Mouse (Mus musculus): ENCODE data around the gene Abi2. TPM values are rescaled to one million over a fixed set of nuclear protein-coding genes. Genes with fewer than 3 reads are reported as not detected.

Abi2 gene
- 71.7 and 77.3 TPM in 2 replicates for polyA plus RNA-seq (2015; fragmentation: Nextera tagmentation; extraction: Ambion mirVana)

DNA sequence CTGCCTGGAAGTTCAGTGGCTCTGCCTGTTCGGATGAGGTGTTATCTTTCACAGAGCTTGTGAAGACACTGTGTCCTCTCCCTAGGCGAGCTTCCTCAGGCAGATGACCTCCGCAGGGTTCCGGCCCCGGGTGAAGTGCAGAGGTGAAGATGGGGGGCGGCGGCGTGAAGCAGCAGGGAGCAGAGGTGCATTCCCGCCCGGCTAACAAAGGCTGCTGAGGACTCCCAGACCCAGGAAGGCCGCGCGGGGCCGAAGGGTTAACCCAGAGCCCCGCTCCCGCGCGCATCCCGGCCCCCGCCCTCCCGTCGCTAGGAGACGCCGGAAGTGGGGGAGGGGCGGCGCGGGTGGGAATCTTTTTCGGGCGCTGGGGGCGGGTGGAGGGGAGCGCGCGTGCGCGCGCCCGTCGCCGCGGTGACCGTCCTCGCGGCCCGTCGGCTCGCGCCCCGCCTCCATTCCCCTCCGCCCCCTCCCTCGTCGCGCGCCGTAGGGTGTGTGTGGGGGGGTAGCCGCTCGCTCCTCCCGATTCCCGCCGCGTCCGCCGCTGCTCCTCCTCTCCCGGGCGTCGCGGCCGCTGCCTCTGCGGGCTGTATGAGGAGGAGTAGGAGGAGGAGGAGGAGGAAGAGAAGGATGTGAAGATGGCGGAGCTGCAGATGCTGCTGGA is at the start of gene Abi2:
Gene Abi2 (plus strand): TSS at position 452 of the 661 bp plus-strand sequence.
- WGBS, result under 1% methylated on average over 16 of the region's 69 CpGs
- H3K9me3 ChIP-seq, result no peaks in the 10 kb centered on the region

DNA sequence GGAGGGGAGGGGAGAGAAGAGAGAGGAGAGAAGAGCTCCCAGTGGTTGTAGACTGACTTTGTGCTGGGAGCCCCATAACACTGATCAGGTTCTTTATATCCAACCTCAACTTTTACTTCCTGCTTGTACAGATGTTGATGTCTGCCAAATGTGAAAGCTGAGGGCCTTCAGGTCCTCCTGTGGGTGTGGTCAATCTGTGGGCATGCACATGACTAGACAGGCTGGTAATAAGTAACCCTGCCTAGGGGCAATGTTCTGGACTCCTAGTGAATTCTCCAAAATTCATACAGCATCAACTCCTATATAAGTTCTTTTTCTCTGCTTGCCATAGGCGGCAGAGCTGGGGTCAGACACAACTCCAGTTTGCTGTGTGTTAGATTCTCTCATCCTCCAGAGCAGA is 47.8 kb upstream of the Abi2 start:
- Histone ChIP-seq H3K4me1 (replicated peaks) (no peaks in the 10 kb centered on the region), H3K27me3 (no peaks in the 10 kb centered on the region), H3K36me3 (peaks cover 13% of the 10 kb centered on the region), H3K9me3 (no peaks in the 10 kb centered on the region), H3K4me2 (no peak overlapping the region), H3K27ac (no peak overlapping the region), H3K4me3 (no peak overlapping the region), H3K9ac (no peak overlapping the region)
- 97% methylated on average over 1 of the region's 1 CpGs for WGBS
- ATAC-seq (ENCODE audit: low FRiP score), result no peak

More for the DNA sequence above, at the start of gene Abi2:
- Histone ChIP-seq H3K4me3 (peak within 1 kb of the TSS; percentile 91), H3K9ac (peak within 1 kb of the TSS; percentile 97), H3K27ac (peak within 1 kb of the TSS; percentile 99), H3K36me3 (no peaks in the 10 kb centered on the region), H3K27me3 (no peaks in the 10 kb centered on the region), H3K4me2 (peak within 1 kb of the TSS; percentile 66), H3K4me1 (replicated peaks) (peaks cover 17% of the 10 kb centered on the region)
- ATAC-seq (ENCODE audit: low FRiP score), result peak; percentile 95

DNA sequence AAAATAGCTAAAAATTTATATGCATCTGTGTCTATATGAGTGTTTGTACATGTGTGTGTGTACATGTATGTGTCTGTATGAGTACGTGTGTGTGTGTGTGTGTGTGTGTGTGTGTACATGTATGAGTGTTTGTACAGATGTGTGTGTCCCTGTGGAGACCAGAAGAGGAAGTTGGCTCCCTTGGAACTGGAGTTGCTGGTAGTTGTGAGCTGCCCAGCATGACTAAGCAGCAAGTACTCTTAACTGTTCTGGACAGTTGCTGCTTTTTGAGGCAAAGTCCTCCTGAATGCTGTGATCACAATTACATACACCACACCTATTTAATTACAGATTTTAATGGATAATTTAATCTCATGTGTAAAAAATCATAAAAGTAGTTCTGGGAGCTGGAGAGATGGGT is 32.9 kb upstream of the Abi2 start:
- WGBS, result 92% methylated on average over 1 of the region's 1 CpGs
- H3K9ac ChIP-seq, result no peak overlapping the region
- ATAC-seq (ENCODE audit: low FRiP score), result no peak
- no peaks in the 10 kb centered on the region for H3K27me3 ChIP-seq
- H3K4me2 ChIP-seq, result no peak overlapping the region
- H3K27ac ChIP-seq, result no peak overlapping the region
- no peak overlapping the region for H3K4me3 ChIP-seq
- peaks cover 32% of the 10 kb centered on the region for H3K36me3 ChIP-seq
- H3K4me1 ChIP-seq (replicated peaks), result no peaks in the 10 kb centered on the region
- H3K9me3 ChIP-seq, result no peaks in the 10 kb centered on the region

DNA sequence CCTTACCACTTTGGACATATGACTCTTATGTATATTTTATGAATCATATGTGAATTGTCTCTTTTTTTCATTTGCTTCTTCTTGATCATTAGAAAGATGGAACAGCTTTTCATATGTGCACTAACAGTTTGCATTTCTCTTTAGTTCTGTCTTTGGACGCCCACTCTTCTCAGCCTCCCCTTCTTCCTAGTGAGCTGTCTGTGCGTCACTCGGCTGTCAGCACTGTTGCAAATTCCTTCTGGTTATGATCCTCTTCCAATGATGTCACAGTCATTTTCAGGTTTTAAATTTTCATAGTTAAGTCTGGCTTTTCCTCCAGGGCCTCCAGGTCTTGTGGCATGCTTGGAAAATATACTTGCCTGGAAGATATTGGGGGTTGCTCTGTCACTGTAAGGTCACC is 27.5 kb upstream of the Abi2 start:
- Histone ChIP-seq H3K4me2 (no peak overlapping the region), H3K36me3 (peaks cover 38% of the 10 kb centered on the region), H3K9me3 (no peaks in the 10 kb centered on the region), H3K27me3 (no peaks in the 10 kb centered on the region), H3K9ac (no peak overlapping the region), H3K4me3 (no peak overlapping the region), H3K4me1 (replicated peaks) (no peaks in the 10 kb centered on the region), H3K27ac (no peak overlapping the region)
- 95% methylated on average over 3 of the region's 3 CpGs for WGBS
- ATAC-seq (ENCODE audit: low FRiP score), result no peak

DNA sequence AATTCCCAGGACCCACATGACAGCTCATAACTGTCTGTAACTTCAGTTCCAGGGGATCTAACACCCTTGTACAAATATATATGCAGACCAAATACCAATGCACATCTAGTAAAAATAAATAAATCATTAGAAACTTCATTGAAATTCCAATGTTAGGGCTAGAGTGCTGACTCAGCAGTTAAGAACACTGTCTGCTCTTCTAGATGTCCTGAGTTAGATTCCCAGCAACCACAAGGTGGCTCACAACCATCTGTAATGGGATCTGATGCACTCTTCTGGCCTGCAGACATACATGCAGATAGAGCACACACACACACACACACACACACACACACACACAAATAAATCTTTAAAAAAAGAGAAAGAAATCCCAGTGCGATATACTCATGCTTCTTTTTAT is 4.6 kb upstream of the Abi2 start:
- Histone ChIP-seq H3K4me3 (no peak overlapping the region), H3K4me1 (replicated peaks) (0 out of 2 replicates have a peak, but pooled peaks cover 3% of the 10 kb centered on the region), H3K27me3 (no peaks in the 10 kb centered on the region), H3K36me3 (no peaks in the 10 kb centered on the region), H3K27ac (no peak overlapping the region), H3K9me3 (no peaks in the 10 kb centered on the region), H3K4me2 (no peak overlapping the region), H3K9ac (no peak overlapping the region)
- 100% methylated on average over 1 of the region's 1 CpGs for WGBS
- ATAC-seq (ENCODE audit: low FRiP score), result no peak

DNA sequence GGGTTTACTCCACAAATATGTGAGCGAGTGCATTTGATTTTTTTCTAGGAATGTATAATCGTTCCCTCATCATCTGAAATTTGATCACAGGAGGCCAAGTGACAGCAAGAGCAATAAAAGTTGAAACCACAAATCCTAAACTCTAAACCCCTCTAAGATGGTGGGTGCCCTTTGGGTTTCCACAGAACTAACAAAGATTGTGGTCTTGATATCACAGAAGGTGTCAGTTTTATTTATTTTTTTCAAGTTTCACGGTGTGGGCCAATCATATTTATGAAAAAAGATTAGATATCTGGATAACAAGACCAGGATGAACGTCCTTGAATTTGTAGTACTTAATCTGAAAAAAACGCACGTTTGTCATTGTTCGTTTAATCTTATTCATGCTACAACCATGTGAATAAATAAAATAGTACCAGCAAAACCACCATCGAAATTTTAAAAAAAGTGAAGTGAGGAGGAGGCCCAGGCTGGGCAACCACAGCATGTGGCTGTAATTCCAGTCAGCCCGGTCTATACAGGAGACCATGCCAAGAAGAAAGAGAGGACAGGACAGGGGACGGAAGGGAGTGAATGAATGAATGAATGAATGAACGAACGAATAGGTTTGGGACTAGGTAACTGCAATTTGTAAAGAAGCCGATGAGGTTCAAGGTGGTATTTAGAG is 785 bp upstream of the Abi2 start:
- peaks cover 17% of the 10 kb centered on the region for H3K4me1 ChIP-seq (replicated peaks)
- peak overlapping the region; percentile 97 for H3K9ac ChIP-seq
- H3K36me3 ChIP-seq, result no peaks in the 10 kb centered on the region
- H3K4me3 ChIP-seq, result peak overlapping the region; percentile 91
- 24% methylated on average over 13 of the region's 13 CpGs for WGBS
- H3K4me2 ChIP-seq, result peak overlapping the region; percentile 60
- no peaks in the 10 kb centered on the region for H3K27me3 ChIP-seq
- peak; percentile 67 for ATAC-seq (ENCODE audit: low FRiP score)
- no peaks in the 10 kb centered on the region for H3K9me3 ChIP-seq
- H3K27ac ChIP-seq, result peak overlapping the region; percentile 99

DNA sequence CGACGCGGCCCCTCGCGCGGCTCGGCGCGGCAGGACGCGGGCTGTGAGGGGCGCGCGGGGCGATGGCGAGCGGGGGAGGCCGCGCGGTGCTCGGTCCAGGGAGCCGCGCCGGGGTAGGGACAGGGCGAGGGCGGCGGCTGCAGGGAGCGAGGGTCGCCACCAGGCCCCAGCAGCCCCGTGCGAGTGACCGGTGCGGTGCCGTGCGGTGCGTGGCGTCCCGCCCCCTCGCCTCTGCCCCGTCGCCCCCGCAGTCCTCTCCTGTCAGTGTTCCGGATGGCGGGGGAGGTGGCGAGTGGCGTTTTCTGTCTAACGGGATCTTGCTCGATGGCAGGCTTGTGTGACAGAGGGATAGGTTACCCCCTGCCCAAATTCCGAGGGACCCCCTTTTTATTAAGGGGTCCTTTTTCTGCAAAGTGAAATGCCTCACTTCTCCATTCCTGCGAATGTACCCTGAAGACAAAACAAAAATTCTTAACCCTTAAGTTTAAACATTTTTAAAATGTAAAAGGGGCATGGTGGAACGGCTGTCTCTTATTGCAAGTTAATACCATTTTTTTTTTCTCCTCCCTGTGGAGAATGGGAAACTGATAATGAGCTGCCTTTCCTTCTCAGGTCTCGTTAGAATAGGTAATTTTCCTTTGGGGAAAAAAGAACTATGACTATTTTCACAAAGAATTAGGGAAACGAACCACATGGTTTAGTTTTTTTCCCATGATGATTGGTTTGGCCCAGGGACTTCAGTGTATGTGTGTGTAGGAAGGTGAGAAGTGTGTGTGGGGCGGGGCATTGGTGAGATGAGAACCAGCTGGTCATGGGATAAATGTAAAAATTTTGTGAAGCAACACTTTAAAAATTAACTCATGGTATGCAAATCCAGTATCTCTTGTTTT is 754 bp downstream of the Abi2 start:
- peak overlapping the region; percentile 99 for H3K27ac ChIP-seq
- H3K4me3 ChIP-seq, result peak overlapping the region; percentile 91
- no peaks in the 10 kb centered on the region for H3K27me3 ChIP-seq
- H3K4me2 ChIP-seq, result peak overlapping the region; percentile 66
- H3K9me3 ChIP-seq, result no peaks in the 10 kb centered on the region
- H3K4me1 ChIP-seq (replicated peaks), result peaks cover 17% of the 10 kb centered on the region
- under 1% methylated on average over 54 of the region's 54 CpGs for WGBS
- ATAC-seq (ENCODE audit: low FRiP score), result peak; percentile 85
- no peaks in the 10 kb centered on the region for H3K36me3 ChIP-seq
- H3K9ac ChIP-seq, result peak overlapping the region; percentile 97

DNA sequence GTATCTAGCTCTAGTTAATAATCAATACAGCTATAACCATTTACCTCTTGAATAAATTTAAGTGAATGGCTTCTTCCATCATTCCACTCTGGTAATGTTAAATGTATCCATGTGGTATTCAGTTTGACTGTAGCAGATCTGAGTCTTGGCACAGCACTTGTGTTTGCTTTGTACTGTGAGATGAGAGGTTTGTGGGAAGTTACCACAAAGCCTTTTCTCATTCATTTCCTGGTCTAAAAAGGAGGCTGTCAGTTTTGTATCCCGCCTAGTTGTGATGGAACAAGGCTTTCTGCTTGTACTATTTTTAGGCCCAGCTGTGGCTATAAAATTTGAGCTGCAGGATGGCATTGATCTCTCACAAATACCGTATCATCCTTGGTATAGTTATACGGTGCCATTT is 7.3 kb downstream of the Abi2 start:
- H3K9me3 ChIP-seq, result no peaks in the 10 kb centered on the region
- no peaks in the 10 kb centered on the region for H3K27me3 ChIP-seq
- ATAC-seq (ENCODE audit: low FRiP score), result no peak
- H3K4me2 ChIP-seq, result no peak overlapping the region
- H3K4me1 ChIP-seq (replicated peaks), result peaks cover 6% of the 10 kb centered on the region
- H3K27ac ChIP-seq, result no peak overlapping the region
- 69% methylated on average over 3 of the region's 3 CpGs for WGBS
- H3K36me3 ChIP-seq, result no peaks in the 10 kb centered on the region
- H3K9ac ChIP-seq, result no peak overlapping the region
- H3K4me3 ChIP-seq, result no peak overlapping the region

DNA sequence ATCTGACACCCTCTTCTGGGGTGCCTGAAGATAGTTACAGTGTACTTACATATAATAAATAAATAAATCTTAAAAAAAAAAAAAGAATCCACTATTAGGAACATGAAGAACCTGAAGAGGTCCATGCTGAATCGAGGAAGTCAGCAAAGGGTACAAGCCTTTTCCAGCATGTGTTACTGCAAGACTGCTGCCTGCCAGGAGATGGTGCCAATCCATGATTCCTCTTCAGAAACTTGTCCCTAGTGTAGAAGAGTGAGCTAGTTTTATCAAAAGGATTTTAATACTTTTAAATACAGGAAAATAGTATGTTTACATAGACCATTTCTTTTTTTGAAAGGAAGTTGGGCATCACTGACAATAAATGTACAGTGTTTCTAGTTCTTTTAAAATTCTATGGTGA is 14.5 kb downstream of the Abi2 start:
- ATAC-seq (ENCODE audit: low FRiP score), result no peak
- 92% methylated on average over 1 of the region's 1 CpGs for WGBS
- no peaks in the 10 kb centered on the region for H3K36me3 ChIP-seq

DNA sequence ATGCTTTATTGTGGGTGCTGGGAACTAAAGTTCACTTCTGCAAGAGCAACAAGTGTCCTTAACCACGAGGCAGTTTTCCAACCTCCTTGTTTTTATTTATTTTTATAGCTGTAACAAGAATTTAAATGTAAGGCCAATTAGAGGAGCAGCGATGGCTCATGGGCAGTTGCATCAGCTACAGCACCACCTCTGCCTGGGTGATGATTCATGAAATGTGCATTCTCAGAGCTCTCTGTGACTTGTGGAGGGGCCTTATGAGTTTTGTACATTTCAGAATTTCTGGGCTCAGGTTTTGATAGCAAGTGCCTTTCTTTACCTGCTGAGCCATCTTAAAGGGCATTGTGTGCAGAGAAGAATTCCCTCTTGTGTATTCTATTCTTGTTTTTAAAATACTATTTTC is 18.9 kb downstream of the Abi2 start:
- Histone ChIP-seq H3K27me3 (no peaks in the 10 kb centered on the region), H3K36me3 (no peaks in the 10 kb centered on the region), H3K27ac (no peak overlapping the region), H3K4me1 (replicated peaks) (peaks cover 9% of the 10 kb centered on the region; the same call in 1 of the 2 replicates), H3K4me2 (no peak overlapping the region), H3K4me3 (no peak overlapping the region), H3K9me3 (no peaks in the 10 kb centered on the region), H3K9ac (no peak overlapping the region)
- no peak for ATAC-seq (ENCODE audit: low FRiP score)
- WGBS, result 91% methylated on average over 2 of the region's 2 CpGs

More for the DNA sequence above, 14.5 kb downstream of the Abi2 start:
- Histone ChIP-seq H3K4me2 (no peak overlapping the region), H3K4me1 (replicated peaks) (0 out of 2 replicates have a peak, but pooled peaks cover 3% of the 10 kb centered on the region), H3K9me3 (no peaks in the 10 kb centered on the region), H3K27ac (no peak overlapping the region), H3K4me3 (no peak overlapping the region), H3K27me3 (no peaks in the 10 kb centered on the region), H3K9ac (no peak overlapping the region)

DNA sequence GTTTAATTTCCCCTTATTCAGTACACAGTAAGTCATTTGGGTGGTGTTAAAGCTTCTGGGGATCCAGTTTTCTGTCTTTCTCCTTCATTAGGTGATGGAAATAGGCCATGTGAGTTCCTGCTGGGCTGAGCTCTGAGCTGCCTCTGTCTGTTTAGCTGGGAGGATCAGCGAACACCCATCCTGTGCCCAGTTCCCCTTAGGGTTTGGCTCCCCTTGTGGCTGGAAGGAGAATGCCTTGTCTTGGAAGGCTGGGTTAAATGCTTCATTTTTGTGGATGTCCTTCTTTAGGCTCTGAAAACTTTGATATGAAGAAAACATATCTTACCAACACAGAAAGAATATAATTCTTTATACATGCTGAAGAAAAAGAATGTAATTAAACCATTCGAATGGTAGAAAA is 19.5 kb downstream of the Abi2 start:
- no peaks in the 10 kb centered on the region for H3K9me3 ChIP-seq
- peaks cover 9% of the 10 kb centered on the region; the same call in 1 of the 2 replicates for H3K4me1 ChIP-seq (replicated peaks)
- 83% methylated on average over 2 of the region's 2 CpGs for WGBS
- no peaks in the 10 kb centered on the region for H3K36me3 ChIP-seq
- no peak overlapping the region for H3K4me3 ChIP-seq
- H3K27ac ChIP-seq, result no peak overlapping the region
- H3K9ac ChIP-seq, result no peak overlapping the region
- no peak overlapping the region for H3K4me2 ChIP-seq
- no peak for ATAC-seq (ENCODE audit: low FRiP score)
- H3K27me3 ChIP-seq, result no peaks in the 10 kb centered on the region

DNA sequence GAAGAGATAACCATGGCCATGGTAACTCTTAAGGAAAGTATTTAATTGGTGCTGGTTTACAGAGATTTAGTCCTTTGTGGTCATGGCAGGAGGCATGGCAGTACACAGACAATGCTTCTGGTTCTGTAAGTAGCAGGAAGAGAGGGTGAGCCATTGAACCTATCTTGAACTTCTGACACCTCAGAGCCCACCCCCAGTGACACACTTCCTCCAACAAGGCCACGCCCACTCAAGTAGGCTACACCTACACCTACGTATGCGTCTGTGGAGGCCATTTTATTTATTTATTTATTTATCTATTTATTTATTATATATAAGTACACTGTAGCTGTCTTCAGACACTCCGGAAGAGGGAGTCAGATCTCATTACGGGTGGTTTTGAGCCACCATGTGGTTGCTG is 22.1 kb downstream of the Abi2 start:
- Histone ChIP-seq H3K27me3 (no peaks in the 10 kb centered on the region), H3K4me3 (no peak overlapping the region), H3K36me3 (peaks cover 3% of the 10 kb centered on the region), H3K4me2 (no peak overlapping the region), H3K27ac (no peak overlapping the region), H3K9me3 (no peaks in the 10 kb centered on the region), H3K4me1 (replicated peaks) (peaks cover 6% of the 10 kb centered on the region; the same call in 1 of the 2 replicates), H3K9ac (no peak overlapping the region)
- no peak for ATAC-seq (ENCODE audit: low FRiP score)
- WGBS, result 90% methylated on average over 5 of the region's 5 CpGs
